14 mouse cellular contexts compared by ENCODE assay signal in genomic region chr6:135687926-135688325, GRCm38 (mm10).
DNase-seq lines count a peak whose midpoint lies in the region; ATAC-seq and TF ChIP-seq lines count a peak whose summit lies in the region.
"Had no signal": no experiment of that assay in that cellular context is flagged by ENCODE, and none has a peak within 500 bp of the region (broad histone marks: within the 10 kb centered on the region; RNA-seq: fewer than 3 reads in every experiment).

No protein-coding gene starts in this region.

- H3K9ac ChIP-seq in midbrain, embryonic 15.5 days, result no peak overlapping the region
- no peak overlapping the region for H3K9ac ChIP-seq in neural tube, embryonic 15.5 days (replicated peaks)
- H3K9ac ChIP-seq: embryonic facial prominence, embryonic 15.5 days; heart, embryonic 12.5 days; hindbrain, embryonic 12.5 days had no signal

- no peak overlapping the region for H3K4me2 ChIP-seq in midbrain, embryonic 15.5 days
- H3K4me2 ChIP-seq in neural tube, embryonic 15.5 days, result no peak overlapping the region
- H3K4me2 ChIP-seq: embryonic facial prominence, embryonic 15.5 days; heart, embryonic 12.5 days; hindbrain, embryonic 12.5 days; midbrain, embryonic 11.5 days had no signal

- peak overlapping the region; percentile 92 for H3K27ac ChIP-seq in layer of hippocampus, adult 2 months
- H3K27ac ChIP-seq in midbrain, embryonic 15.5 days, result no peak overlapping the region
- H3K27ac ChIP-seq in neural tube, embryonic 15.5 days (replicated peaks), result no peak overlapping the region
- H3K27ac ChIP-seq: embryonic facial prominence, embryonic 15.5 days; hindbrain, embryonic 12.5 days had no signal

- WGBS in midbrain, embryonic 15.5 days, result 84% methylated on average over 9 of the region's 9 CpGs
- WGBS in neural tube, embryonic 15.5 days, result 69% methylated on average over 9 of the region's 9 CpGs

- intact Hi-C loops in heart, postnatal 14 days (cut with DNase I), result no loop called here

- no peaks in the 10 kb centered on the region for H3K4me1 ChIP-seq in midbrain, embryonic 15.5 days
- H3K4me1 ChIP-seq in neural tube, embryonic 15.5 days, result no peaks in the 10 kb centered on the region
- H3K4me1 ChIP-seq: embryonic facial prominence, embryonic 15.5 days; heart, embryonic 12.5 days; hindbrain, embryonic 12.5 days had no signal

- TF ChIP-seq CTCF in layer of hippocampus, adult 2 months (conservative IDR thresholded peaks at IDR 0.05), result no peak

- DNase-seq in cerebellum, adult 18-20 months, result peak; percentile 5 to 7
- no peak for DNase-seq in cerebellum, adult 9-10 months
- DNase-seq in heart, postnatal 14 days, result peak; percentile 7 to 26
- DNase-seq in heart, adult 11 months, result no peak
- peak; percentile 75 for DNase-seq in brain, adult 2 months (ENCODE audit: low read depth, low spot score)
- DNase-seq in layer of hippocampus, adult 2 months (ENCODE audit: low spot score in 2 of 2), result peak; percentile 67 to 85
- DNase-seq: kidney, adult 11 months; kidney, postnatal 36 days had no signal

- H3K4me3 ChIP-seq in layer of hippocampus, adult 2 months, result no peak overlapping the region
- H3K4me3 ChIP-seq in midbrain, embryonic 15.5 days, result no peak overlapping the region
- no peak overlapping the region for H3K4me3 ChIP-seq in neural tube, embryonic 15.5 days (replicated peaks)
- H3K4me3 ChIP-seq: embryonic facial prominence, embryonic 15.5 days; heart, embryonic 12.5 days; hindbrain, embryonic 12.5 days had no signal

- no peaks in the 10 kb centered on the region for H3K27me3 ChIP-seq in midbrain, embryonic 15.5 days (replicated peaks)
- no peaks in the 10 kb centered on the region for H3K27me3 ChIP-seq in neural tube, embryonic 15.5 days (replicated peaks)
- H3K27me3 ChIP-seq: embryonic facial prominence, embryonic 15.5 days; heart, embryonic 12.5 days; hindbrain, embryonic 12.5 days had no signal

- H3K36me3 ChIP-seq in midbrain, embryonic 15.5 days (replicated peaks), result no peaks in the 10 kb centered on the region
- H3K36me3 ChIP-seq in neural tube, embryonic 15.5 days, result no peaks in the 10 kb centered on the region
- H3K36me3 ChIP-seq: embryonic facial prominence, embryonic 15.5 days; heart, embryonic 12.5 days; hindbrain, embryonic 12.5 days had no signal

- ATAC-seq in midbrain, embryonic 15.5 days (replicated peaks), result no peak
- ATAC-seq in neural tube, embryonic 15.5 days (ENCODE audit: low FRiP score), result no peak

- no peaks in the 10 kb centered on the region for H3K9me3 ChIP-seq in midbrain, embryonic 15.5 days
- H3K9me3 ChIP-seq in neural tube, embryonic 15.5 days (replicated peaks), result no peaks in the 10 kb centered on the region
- H3K9me3 ChIP-seq: embryonic facial prominence, embryonic 15.5 days had no signal

Comparison
In these comparisons a context has a peak if more than half of its experiments do, and no peak if none do; other contexts are left out.
1. DNase-seq: peak in cerebellum, adult 18-20 months (2 of 2), heart, postnatal 14 days (2 of 2), brain, adult 2 months (single experiment) and layer of hippocampus, adult 2 months (2 of 2); none in cerebellum, adult 9-10 months (single experiment) and heart, adult 11 months (single experiment).